Mouse (Mus musculus): ENCODE results near the gene Vwa8. TPM values are rescaled to one million over a fixed set of nuclear protein-coding genes. Genes with fewer than 3 reads are reported as not detected.

Gene Vwa8
- polyA plus RNA-seq, 2 experiments, result 11.8 to 14.0 TPM

GRCm38 (mm10) chr14:79035575-79035974 lies 186.7 kb downstream of the Vwa8 start:
- Histone ChIP-seq H3K4me1 (ENCODE audit: control insufficient read depth, insufficient read depth, low read length) (peaks cover 2% of the 10 kb centered on the region), H3K27me3 (ENCODE audit: control insufficient read depth, insufficient read depth, low read length) (no peaks in the 10 kb centered on the region), H3K4me2 (replicated peaks; ENCODE audit: low read depth, low read length, severe bottlenecking) (no peak overlapping the region), H3K36me3 (ENCODE audit: control insufficient read depth, insufficient read depth, low read length) (no peaks in the 10 kb centered on the region), H3K27ac (replicated peaks; ENCODE audit: low read depth, low read length) (no peak overlapping the region), H3K9me3 (ENCODE audit: control insufficient read depth, low read length) (no peaks in the 10 kb centered on the region), H3K9ac (ENCODE audit: low read depth, low read length, severe bottlenecking) (no peak overlapping the region), H3K4me3 (replicated peaks; ENCODE audit: low read length) (no peak overlapping the region)
- ATAC-seq (ENCODE audit: low FRiP score, low read depth) (no peak), DNase-seq (ENCODE audit: low spot score) (no peak)
- no peak for TF ChIP-seq POLR2A (IDR thresholded peaks at IDR 0.05; ENCODE audit: borderline replicate concordance, extremely low read depth, insufficient read depth, insufficient read length)
- 81% methylated on average over 9 of the region's 9 CpGs for WGBS

- no peak for ATAC-seq (ENCODE audit: low FRiP score, low read depth)
- 80% methylated on average over 2 of the region's 2 CpGs for WGBS
Observed at GRCm38 (mm10) chr14:79047186-79047585, 198.3 kb downstream of the Vwa8 start.

GRCm38 (mm10) chr14:79047956-79048355 lies 199.1 kb downstream of the Vwa8 start:
- 82% methylated on average over 6 of the region's 6 CpGs for WGBS
- Histone ChIP-seq H3K27ac (replicated peaks; ENCODE audit: low read depth, low read length) (no peak overlapping the region), H3K9ac (ENCODE audit: low read depth, low read length, severe bottlenecking) (no peak overlapping the region), H3K4me2 (replicated peaks; ENCODE audit: low read depth, low read length, severe bottlenecking) (no peak overlapping the region), H3K4me1 (ENCODE audit: control insufficient read depth, insufficient read depth, low read length) (no peaks in the 10 kb centered on the region), H3K27me3 (ENCODE audit: control insufficient read depth, insufficient read depth, low read length) (no peaks in the 10 kb centered on the region), H3K36me3 (ENCODE audit: control insufficient read depth, insufficient read depth, low read length) (no peaks in the 10 kb centered on the region), H3K9me3 (ENCODE audit: control insufficient read depth, low read length) (no peaks in the 10 kb centered on the region), H3K4me3 (replicated peaks; ENCODE audit: low read length) (no peak overlapping the region)
- TF ChIP-seq POLR2A (IDR thresholded peaks at IDR 0.05; ENCODE audit: borderline replicate concordance, extremely low read depth, insufficient read depth, insufficient read length), result no peak
- ATAC-seq (ENCODE audit: low FRiP score, low read depth) (no peak), DNase-seq (ENCODE audit: low spot score) (no peak)

More at GRCm38 (mm10) chr14:79047186-79047585, 198.3 kb downstream of the Vwa8 start:
- Histone ChIP-seq H3K9me3 (ENCODE audit: control insufficient read depth, low read length) (no peaks in the 10 kb centered on the region), H3K36me3 (ENCODE audit: control insufficient read depth, insufficient read depth, low read length) (peaks cover 4% of the 10 kb centered on the region; the same call in 1 of the 2 replicates), H3K9ac (ENCODE audit: low read depth, low read length, severe bottlenecking) (no peak overlapping the region), H3K27me3 (ENCODE audit: control insufficient read depth, insufficient read depth, low read length) (no peaks in the 10 kb centered on the region), H3K4me2 (replicated peaks; ENCODE audit: low read depth, low read length, severe bottlenecking) (no peak overlapping the region), H3K4me1 (ENCODE audit: control insufficient read depth, insufficient read depth, low read length) (no peaks in the 10 kb centered on the region), H3K27ac (replicated peaks; ENCODE audit: low read depth, low read length) (no peak overlapping the region), H3K4me3 (replicated peaks; ENCODE audit: low read length) (no peak overlapping the region)
- TF ChIP-seq POLR2A (IDR thresholded peaks at IDR 0.05; ENCODE audit: borderline replicate concordance, extremely low read depth, insufficient read depth, insufficient read length), result no peak
- no peak for DNase-seq (ENCODE audit: low spot score)

- Histone ChIP-seq H3K4me3 (replicated peaks; ENCODE audit: low read length) (no peak overlapping the region), H3K27me3 (ENCODE audit: control insufficient read depth, insufficient read depth, low read length) (no peaks in the 10 kb centered on the region), H3K9me3 (ENCODE audit: control insufficient read depth, low read length) (no peaks in the 10 kb centered on the region), H3K9ac (ENCODE audit: low read depth, low read length, severe bottlenecking) (no peak overlapping the region), H3K27ac (replicated peaks; ENCODE audit: low read depth, low read length) (no peak overlapping the region), H3K4me2 (replicated peaks; ENCODE audit: low read depth, low read length, severe bottlenecking) (no peak overlapping the region), H3K4me1 (ENCODE audit: control insufficient read depth, insufficient read depth, low read length) (no peaks in the 10 kb centered on the region), H3K36me3 (ENCODE audit: control insufficient read depth, insufficient read depth, low read length) (no peaks in the 10 kb centered on the region)
- no peak for DNase-seq (ENCODE audit: low spot score)
- TF ChIP-seq POLR2A (IDR thresholded peaks at IDR 0.05; ENCODE audit: borderline replicate concordance, extremely low read depth, insufficient read depth, insufficient read length), result no peak
- no peak for ATAC-seq (ENCODE audit: low FRiP score, low read depth)
- 56% methylated on average over 11 of the region's 11 CpGs for WGBS
Observed at GRCm38 (mm10) chr14:79049544-79049943, 200.7 kb downstream of the Vwa8 start.

GRCm38 (mm10) chr14:79065636-79066035 lies 216.8 kb downstream of the Vwa8 start:
- Histone ChIP-seq H3K36me3 (ENCODE audit: control insufficient read depth, insufficient read depth, low read length) (0 out of 2 replicates have a peak, but pooled peaks cover 7% of the 10 kb centered on the region), H3K27me3 (ENCODE audit: control insufficient read depth, insufficient read depth, low read length) (no peaks in the 10 kb centered on the region), H3K9ac (ENCODE audit: low read depth, low read length, severe bottlenecking) (no peak overlapping the region), H3K4me1 (ENCODE audit: control insufficient read depth, insufficient read depth, low read length) (no peaks in the 10 kb centered on the region), H3K4me2 (replicated peaks; ENCODE audit: low read depth, low read length, severe bottlenecking) (no peak overlapping the region), H3K4me3 (replicated peaks; ENCODE audit: low read length) (no peak overlapping the region), H3K9me3 (ENCODE audit: control insufficient read depth, low read length) (no peaks in the 10 kb centered on the region), H3K27ac (replicated peaks; ENCODE audit: low read depth, low read length) (no peak overlapping the region)
- DNase-seq (ENCODE audit: low spot score), result no peak
- no peak for TF ChIP-seq POLR2A (IDR thresholded peaks at IDR 0.05; ENCODE audit: borderline replicate concordance, extremely low read depth, insufficient read depth, insufficient read length)
- no peak for ATAC-seq (ENCODE audit: low FRiP score, low read depth)
- WGBS, result 70% methylated on average over 3 of the region's 3 CpGs

GRCm38 (mm10) chr14:79069515-79069914 lies 220.7 kb downstream of the Vwa8 start:
- 97% methylated on average over 1 of the region's 1 CpGs for WGBS

More at GRCm38 (mm10) chr14:79069515-79069914, 220.7 kb downstream of the Vwa8 start:
- H3K36me3 ChIP-seq (ENCODE audit: control insufficient read depth, insufficient read depth, low read length), result no peaks in the 10 kb centered on the region
- H3K9ac ChIP-seq (ENCODE audit: low read depth, low read length, severe bottlenecking), result no peak overlapping the region
- ATAC-seq (ENCODE audit: low FRiP score, low read depth) (no peak), DNase-seq (ENCODE audit: low spot score) (no peak)
- H3K27ac ChIP-seq (replicated peaks; ENCODE audit: low read depth, low read length), result no peak overlapping the region
- H3K4me2 ChIP-seq (replicated peaks; ENCODE audit: low read depth, low read length, severe bottlenecking), result no peak overlapping the region
- H3K4me3 ChIP-seq (replicated peaks; ENCODE audit: low read length), result no peak overlapping the region
- no peaks in the 10 kb centered on the region for H3K9me3 ChIP-seq (ENCODE audit: control insufficient read depth, low read length)
- no peaks in the 10 kb centered on the region for H3K27me3 ChIP-seq (ENCODE audit: control insufficient read depth, insufficient read depth, low read length)
- no peaks in the 10 kb centered on the region for H3K4me1 ChIP-seq (ENCODE audit: control insufficient read depth, insufficient read depth, low read length)
- no peak for TF ChIP-seq POLR2A (IDR thresholded peaks at IDR 0.05; ENCODE audit: borderline replicate concordance, extremely low read depth, insufficient read depth, insufficient read length)

Measured in limb, embryonic 14.5 days (tissue).